Mouse (Mus musculus) MEL (cell line): Measurements from ENCODE around the gene Smo.

Experiments
- CTCF ChIP-seq, 3 experiments: IDR thresholded peaks in 2 of 3; conservative IDR thresholded peaks in 1 of 3; 2 replicates each; pipeline ENCODE4 v1.5.1; 2011 to 2012; ENCODE audit warnings: low read length in 3 of 3, low read depth in 2 of 3, mild to moderate bottlenecking in 2 of 3, improper control_type of control experiment in 1 of 3, inconsistent platforms in 1 of 3, mixed read lengths in 1 of 3, moderate library complexity in 1 of 3; ENCODE audit not compliant: control insufficient read depth in 1 of 3, insufficient read depth in 1 of 3, poor library complexity in 1 of 3, severe bottlenecking in 1 of 3
- MAX ChIP-seq: IDR thresholded peaks from 2 replicates; pipeline ENCODE4 v1.6.1; 2011; ENCODE audit warnings: low read length, improper control_type of control experiment
- MYC ChIP-seq: IDR thresholded peaks from 2 replicates; pipeline ENCODE4 v1.6.1; 2011; ENCODE audit warnings: low read depth, mild to moderate bottlenecking, low read length, improper control_type of control experiment, moderate library complexity
- POLR2A ChIP-seq, 2 experiments: IDR thresholded peaks; 2 replicates each; pipeline ENCODE4 v1.6.1; 2011 to 2012; ENCODE audit warnings: low read length in 2 of 2, mild to moderate bottlenecking in 2 of 2, control low read depth in 1 of 2, improper control_type of control experiment in 1 of 2, low read depth in 1 of 2, moderate library complexity in 1 of 2; ENCODE audit not compliant: control insufficient read depth in 1 of 2, insufficient read depth in 1 of 2, poor library complexity in 1 of 2
- SIN3A ChIP-seq: IDR thresholded peaks from 2 replicates; pipeline ENCODE4 v1.6.1; 2012; ENCODE audit warnings: low read length, improper control_type of control experiment, inconsistent platforms
- TAL1 ChIP-seq: IDR thresholded peaks from 2 replicates; pipeline ENCODE4 v1.6.1; 2012; ENCODE audit warnings: mild to moderate bottlenecking, inconsistent platforms, low read length, moderate library complexity, mixed read lengths
- TBP ChIP-seq: IDR thresholded peaks from 2 replicates; pipeline ENCODE4 v1.8.0; 2011; ENCODE audit warnings: low read depth, low read length, improper control_type of control experiment

- peak; percentile 82; the same call in 1 of the 2 replicates for TF ChIP-seq MYC
- no peak for TF ChIP-seq TBP
- TF ChIP-seq CTCF (IDR thresholded peaks at IDR 0.05 in 2 of 3, conservative IDR thresholded peaks at IDR 0.05 in 1 of 3; ENCODE audit: control insufficient read depth in 1 of 3, insufficient read depth in 1 of 3, low read depth in 2 of 3, low read length in 3 of 3, poor library complexity in 1 of 3, severe bottlenecking in 1 of 3) = peak; percentile 39 to 71 (median 44)
- 0 out of 2 replicates have a peak, but pooled peaks have one; percentile 52 for TF ChIP-seq SIN3A
- no peak for TF ChIP-seq POLR2A (IDR thresholded peaks at IDR 0.05; ENCODE audit: control insufficient read depth in 1 of 2, insufficient read depth in 1 of 2, low read depth in 1 of 2, low read length in 2 of 2, poor library complexity in 1 of 2)
- TF ChIP-seq TAL1 = peak; percentile 33
- no peak for TF ChIP-seq MAX
These were observed 31.6 kb downstream of the Smo start for GRCm38 (mm10) chr6:29766874-29767273.
